Comparison of ENCODE assay signal across 9 mouse cellular contexts in genomic region chr4:116358099-116358498, GRCm38 (mm10).
DNase-seq lines count a peak whose midpoint lies in the region; ATAC-seq and TF ChIP-seq lines count a peak whose summit lies in the region.
"Had no signal": no experiment of that assay in that cellular context is flagged by ENCODE, and none has a peak within 500 bp of the region (broad histone marks: within the 10 kb centered on the region; RNA-seq: fewer than 3 reads in every experiment).

No protein-coding gene starts in this region.

- peak; percentile 32 for TF ChIP-seq CTCF in Patski (IDR thresholded peaks at IDR 0.05)

- in situ Hi-C loops in Patski (cut with MboI; ENCODE audit: low pct_unique_long_range_greater_than_20kb) = no loop called here

- no peak for ATAC-seq in Patski

- peak; percentile 14 for DNase-seq in kidney, adult 18-20 months
- DNase-seq in kidney, adult 11 months = no peak
- peak; percentile 31 for DNase-seq in CD4-positive helper T cell, adult 2 months (ENCODE audit: low read depth, low spot score)
- no peak for DNase-seq in Patski (ENCODE audit: low read depth, low spot score)
- peak; percentile 34 for DNase-seq in lung, postnatal 14 days
- no peak for DNase-seq in left cerebral cortex, adult 11 months (ENCODE audit: low spot score)
- DNase-seq in right cerebral cortex, postnatal 25 days = no peak
- DNase-seq in embryo, embryonic 9.5 days (ENCODE audit: extremely low spot score) = no peak
- DNase-seq: left cerebral cortex, postnatal 4 days had no signal

- POLR2A ChIA-PET in Patski (lab: Charles Lee) = no interaction called here

- H3K27me3 ChIP-seq in Patski = no peaks in the 10 kb centered on the region

- CTCF ChIA-PET in Patski (lab: Charles Lee) = no interaction called here

Comparison
In these comparisons a context has a peak if more than half of its experiments do, and no peak if none do; other contexts are left out.
1. DNase-seq: peak in kidney, adult 18-20 months (single experiment), CD4-positive helper T cell, adult 2 months (single experiment) and lung, postnatal 14 days (single experiment); none in kidney, adult 11 months (single experiment), Patski (single experiment), left cerebral cortex, adult 11 months (single experiment), right cerebral cortex, postnatal 25 days (single experiment) and embryo, embryonic 9.5 days (single experiment).